Mouse (Mus musculus) lung, postnatal 25 days (tissue): ENCODE results near the gene Acvr1.
A peak's percentile ranks its signal among the peaks of the same experiment; 100 is the strongest.

Experiments used
- DNase-seq: peaks from one replicate; pipeline ENCODE4 v3.0.0; 2022; ENCODE audit warnings: low spot score

The Acvr1 gene

GRCm38 (mm10) chr2:58557045-58557845 lies 9.7 kb downstream of the Acvr1 start:
- DNase-seq = no peak

GRCm38 (mm10) chr2:58552296-58552695 lies 14.7 kb downstream of the Acvr1 start:
- DNase-seq = no peak

DNA sequence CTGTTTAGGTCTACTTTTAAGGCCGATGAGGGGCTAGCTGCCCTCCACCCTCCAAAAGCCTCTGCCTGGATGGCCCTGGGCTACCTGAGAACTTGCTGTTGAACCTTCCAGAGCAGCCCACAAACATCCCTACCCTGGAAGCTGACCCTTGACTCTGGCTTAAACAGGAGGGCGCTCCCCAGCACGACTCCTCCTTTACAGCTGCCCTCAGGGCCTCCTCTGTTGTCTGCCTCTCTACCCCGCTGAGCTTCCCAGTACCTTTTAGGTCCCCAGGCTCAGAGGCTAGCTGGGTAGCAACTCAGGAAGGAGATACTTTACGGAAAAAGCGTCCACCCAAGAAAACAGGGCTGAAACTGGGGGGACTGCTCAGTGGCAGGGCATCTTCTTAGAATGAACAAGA lies 15.1 kb downstream of the Acvr1 start:
- DNase-seq = no peak

GRCm38 (mm10) chr2:58550488-58550887 lies 16.5 kb downstream of the Acvr1 start:
- DNase-seq = no peak

- DNase-seq = no peak
Measured at GRCm38 (mm10) chr2:58549960-58550359, 17.0 kb downstream of the Acvr1 start.

DNA sequence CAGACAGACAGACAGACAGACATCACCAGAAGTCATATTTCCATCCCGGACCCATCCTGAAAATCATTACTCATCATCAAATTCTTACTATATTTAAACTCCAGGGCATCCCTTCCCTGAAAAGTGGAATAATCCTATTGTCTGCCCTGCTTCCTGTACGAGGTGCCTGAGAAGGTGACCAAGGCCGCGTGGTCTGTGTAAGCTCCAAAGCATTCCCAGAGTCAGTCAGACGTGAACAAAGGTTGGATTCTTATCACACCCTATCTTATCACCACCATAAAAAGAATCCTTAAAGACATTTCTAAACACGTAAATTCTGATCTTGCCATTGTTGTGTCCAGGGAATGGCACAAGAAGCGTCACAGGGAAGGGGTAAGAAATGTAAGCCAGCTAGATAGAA lies 18.0 kb downstream of the Acvr1 start:
- no peak for DNase-seq

DNA sequence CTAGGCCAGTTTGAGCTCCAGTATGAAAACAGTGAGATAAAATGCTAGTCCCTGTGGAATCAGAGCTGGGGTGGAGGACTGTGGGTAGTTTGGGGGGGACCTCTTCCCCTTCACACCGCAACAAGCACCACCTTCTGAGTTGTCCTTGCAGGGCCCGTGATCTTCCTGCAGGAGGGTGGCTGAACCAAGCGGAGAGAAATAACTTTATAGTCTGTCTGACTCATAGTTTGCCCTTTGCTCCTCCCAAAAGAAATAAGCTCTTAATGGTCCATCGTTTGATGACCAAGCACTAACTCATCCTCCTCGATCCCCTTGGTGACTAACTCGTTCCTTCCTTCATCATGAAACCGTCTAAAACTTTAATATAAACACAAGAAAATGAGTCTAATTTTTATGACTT lies 20.7 kb downstream of the Acvr1 start:
- no peak for DNase-seq

- DNase-seq = no peak
Measured at GRCm38 (mm10) chr2:58544368-58544767, 22.6 kb downstream of the Acvr1 start.

DNA sequence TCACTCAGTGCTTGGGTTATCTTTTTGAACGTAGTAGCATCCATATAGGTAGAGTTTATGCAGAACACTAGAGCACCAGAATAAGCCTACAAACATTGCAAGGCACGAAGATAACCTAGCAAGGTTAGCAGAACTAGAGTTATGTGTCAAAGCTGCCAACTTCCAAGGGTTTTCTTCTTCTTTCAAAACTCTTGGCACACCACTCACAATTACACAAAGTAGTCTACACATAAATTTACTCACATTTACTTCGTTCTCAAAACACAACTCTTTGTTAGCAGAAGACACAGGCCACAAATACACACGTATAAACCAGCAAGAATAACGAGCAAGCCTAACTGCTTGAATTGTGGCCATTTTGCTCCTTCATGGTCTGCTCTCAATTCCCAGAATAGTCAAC lies 23.7 kb downstream of the Acvr1 start:
- DNase-seq = no peak

GRCm38 (mm10) chr2:58538196-58538595 lies 28.8 kb downstream of the Acvr1 start:
- no peak for DNase-seq

GRCm38 (mm10) chr2:58536796-58537195 lies 30.2 kb downstream of the Acvr1 start:
- DNase-seq = peak; percentile 74

DNA sequence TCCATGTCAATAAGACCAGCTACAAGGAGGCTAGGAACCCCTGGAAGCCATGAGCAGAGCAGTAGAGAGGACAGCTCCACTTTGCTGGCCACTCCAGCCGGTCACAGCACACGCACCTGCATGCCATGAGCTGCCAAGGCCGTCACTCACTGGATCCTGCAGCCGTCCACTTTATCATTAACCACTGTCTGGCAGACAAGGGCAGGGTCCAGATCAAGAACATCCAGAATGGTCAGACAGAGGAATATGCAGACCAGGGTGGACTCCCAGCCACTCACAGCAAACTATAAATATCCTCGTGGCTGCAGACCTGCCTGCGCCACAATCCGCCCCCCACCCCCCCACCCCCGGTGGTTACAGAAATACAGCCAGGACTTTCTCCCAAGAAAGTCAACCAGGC lies 31.7 kb downstream of the Acvr1 start:
- no peak for DNase-seq

DNA sequence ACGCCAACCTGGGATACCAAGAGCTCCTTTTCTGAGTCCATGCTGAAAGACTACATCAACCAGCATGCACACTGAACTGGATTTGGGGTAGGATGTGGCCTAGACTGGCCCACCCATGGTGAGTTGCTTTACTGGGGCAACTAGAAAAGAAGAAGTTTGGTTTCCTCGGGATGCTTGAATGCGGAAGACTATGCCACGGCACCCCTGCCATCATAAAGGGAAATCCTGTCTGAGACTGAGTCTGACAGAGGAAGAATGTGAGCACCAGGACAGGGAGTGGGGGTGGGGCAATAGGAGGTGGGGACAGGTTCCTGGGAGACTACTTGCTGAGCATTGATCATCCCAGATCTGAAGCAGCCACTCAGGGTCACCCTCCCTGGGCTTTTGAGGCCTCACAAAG lies 32.6 kb downstream of the Acvr1 start:
- no peak for DNase-seq

- DNase-seq = no peak
Measured at GRCm38 (mm10) chr2:58533521-58534001, 33.4 kb downstream of the Acvr1 start.

DNA sequence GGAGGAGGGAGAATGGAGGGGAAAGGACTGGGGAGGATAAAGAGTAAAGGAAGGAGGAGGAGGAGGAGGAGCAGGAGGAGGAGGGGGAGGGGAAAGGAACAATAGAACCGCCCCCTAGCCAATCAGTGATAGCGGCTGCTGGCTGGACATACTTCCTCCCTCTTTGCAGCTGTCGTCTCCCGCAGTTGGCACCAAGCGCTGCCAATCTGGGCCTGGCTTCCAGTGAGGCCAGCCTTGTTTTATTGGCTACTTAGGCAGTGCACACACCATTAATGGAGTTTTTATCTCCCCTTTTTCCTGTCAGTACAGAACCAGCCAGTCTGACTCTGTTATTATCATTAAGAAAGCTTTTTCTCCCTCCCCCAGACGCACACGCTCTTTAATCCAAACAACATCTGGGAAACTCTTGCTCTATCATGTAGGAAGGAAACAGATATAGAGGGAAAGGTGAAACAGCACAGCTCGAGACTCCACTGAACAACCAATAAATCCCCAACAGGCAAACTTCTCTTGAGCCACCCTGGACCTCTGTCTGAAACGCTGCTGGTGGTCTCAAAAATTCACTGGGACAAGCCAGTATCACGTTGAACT lies 34.6 kb downstream of the Acvr1 start:
- peak; percentile 84 for DNase-seq

- DNase-seq = no peak
Measured at GRCm38 (mm10) chr2:58530521-58530920, 36.4 kb downstream of the Acvr1 start.

DNA sequence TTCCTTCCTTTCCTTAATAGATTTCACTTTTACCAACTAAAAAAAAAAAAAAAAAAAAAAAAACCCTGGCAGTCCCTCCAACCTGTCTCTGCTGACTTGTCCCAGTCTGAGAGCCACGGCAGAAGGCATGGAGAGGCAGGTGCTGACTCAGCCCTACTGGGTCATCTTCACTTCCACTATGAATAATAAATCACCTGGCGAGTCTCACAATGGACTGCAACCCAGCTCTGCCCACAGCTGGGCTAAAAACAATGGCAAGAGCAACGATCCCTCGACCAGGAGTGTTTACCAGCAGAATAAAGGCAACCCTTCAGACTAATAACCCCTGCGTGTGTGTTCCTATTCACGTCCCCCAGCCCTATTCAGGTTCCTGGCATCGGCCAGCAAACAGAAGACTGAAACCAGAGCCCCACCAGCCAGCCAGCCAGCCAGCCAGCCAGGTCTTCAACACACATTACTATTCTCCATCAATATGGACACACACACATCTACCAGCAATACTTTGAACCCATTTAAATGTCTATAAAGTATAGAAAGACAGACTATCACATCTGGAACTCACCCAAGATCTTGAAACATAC lies 37.0 kb downstream of the Acvr1 start:
- no peak for DNase-seq

DNA sequence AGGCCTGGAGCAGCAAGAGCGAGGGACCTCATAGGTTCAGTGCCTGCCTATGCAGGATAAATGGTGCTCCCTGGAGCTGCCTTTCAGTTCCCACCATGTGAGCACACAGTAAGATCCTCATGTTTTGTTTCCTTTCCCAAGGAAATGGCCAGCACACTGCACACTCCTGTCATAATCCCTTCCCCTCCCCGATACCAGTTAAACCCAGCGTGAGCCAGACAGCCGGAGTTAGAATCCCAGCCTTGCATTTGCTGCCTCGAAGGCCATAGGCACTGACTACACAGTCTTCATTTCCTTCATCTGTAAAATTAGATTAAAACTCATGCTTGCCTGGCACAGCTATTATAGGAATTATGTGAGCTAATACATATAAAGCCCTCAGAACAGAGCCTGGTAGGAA lies 37.6 kb downstream of the Acvr1 start:
- DNase-seq = no peak

DNA sequence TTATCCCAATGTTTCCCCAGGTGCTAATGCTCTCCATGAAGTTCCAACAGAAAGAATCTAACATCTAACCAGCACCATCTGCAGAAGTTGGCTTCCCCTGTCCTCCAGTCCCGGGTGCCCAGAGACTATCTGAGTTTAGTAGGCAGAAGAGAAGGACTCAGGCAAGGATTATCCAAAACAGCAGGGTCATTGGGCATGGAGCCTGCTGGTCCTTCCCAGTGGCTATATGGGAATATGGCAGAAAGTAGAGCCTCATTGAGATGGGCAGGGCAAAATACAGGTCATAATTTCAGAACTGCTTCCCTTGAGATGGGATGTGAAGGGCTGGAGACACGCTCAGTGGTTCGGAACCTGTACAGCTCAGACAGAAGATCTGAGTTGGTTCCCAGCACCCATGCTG lies 39.2 kb downstream of the Acvr1 start:
- DNase-seq = no peak

DNA sequence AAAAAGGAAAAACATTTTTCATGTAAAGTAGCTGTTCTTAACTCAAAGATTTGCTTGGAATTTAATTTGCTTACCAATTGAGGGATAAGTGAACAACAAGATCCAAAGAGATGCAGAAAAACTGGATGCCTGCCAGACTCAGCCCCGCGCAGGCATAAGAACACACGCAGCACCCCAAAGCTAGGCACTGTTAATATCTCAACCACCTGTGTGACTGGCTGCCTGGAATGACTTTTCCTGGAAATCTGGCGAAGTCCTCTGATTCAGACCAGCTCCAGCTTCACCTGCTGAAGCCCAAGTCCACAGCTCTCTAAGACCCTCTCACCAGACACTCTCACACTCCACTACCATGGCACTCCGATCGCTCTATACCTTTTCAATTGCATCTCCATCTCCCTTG lies 42.6 kb downstream of the Acvr1 start:
- DNase-seq = no peak

- DNase-seq = no peak
Measured at GRCm38 (mm10) chr2:58523894-58524293, 43.1 kb downstream of the Acvr1 start.

DNA sequence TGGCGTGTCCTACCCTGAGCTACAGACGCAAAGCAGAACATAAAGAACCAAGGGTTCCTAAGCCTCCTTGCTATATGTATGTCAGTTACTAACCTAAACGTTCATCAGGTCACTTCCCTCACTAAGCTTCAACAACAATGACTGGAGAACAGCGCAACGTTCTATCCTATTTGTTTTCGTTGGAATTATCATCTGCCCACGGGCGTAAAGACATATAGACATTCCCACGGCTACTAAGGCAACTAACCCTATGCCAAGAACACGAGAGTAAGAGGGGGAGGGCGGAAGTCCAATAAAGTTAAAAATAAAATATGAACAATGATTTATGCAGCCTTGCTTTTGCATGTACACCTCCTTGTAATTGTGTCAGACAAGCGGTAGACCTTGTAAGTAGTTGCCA lies 43.9 kb downstream of the Acvr1 start:
- DNase-seq = no peak

DNA sequence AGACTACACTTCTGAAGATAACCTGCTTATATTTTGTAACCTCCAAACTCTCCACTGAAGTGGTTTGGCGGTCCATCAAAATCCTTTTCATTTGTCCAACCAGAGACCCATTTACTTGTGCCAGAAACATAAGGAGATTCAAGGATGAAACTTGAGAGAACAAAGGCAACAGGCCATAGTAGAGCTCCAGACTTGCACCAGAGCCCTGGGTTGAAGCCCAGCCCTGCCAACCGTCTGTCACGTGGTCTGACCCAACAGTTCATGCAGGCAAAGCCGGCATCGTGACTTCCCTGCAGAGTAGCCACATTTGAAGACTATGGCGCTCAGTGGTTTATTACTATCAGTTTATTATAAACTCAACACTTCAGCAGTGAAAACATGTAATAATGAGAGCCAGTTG lies 45.3 kb downstream of the Acvr1 start:
- no peak for DNase-seq
